Comparison of ENCODE assay signal across 36 mouse cellular contexts in genomic region chr17:71749616-71750168, GRCm38 (mm10). TPM values are rescaled to one million over a fixed set of nuclear protein-coding genes. Genes with fewer than 3 reads are reported as not detected.
DNase-seq lines count a peak whose midpoint lies in the region; ATAC-seq and TF ChIP-seq lines count a peak whose summit lies in the region.
"Had no signal": no experiment of that assay in that cellular context is flagged by ENCODE, and none has a peak within 500 bp of the region (broad histone marks: within the 10 kb centered on the region; RNA-seq: fewer than 3 reads in every experiment).

No protein-coding gene starts in this region.

- H3K4me3 ChIP-seq in hindbrain, embryonic 15.5 days, result no peak overlapping the region
- no peak overlapping the region for H3K4me3 ChIP-seq in hindbrain, postnatal 0 days (ENCODE audit: low read length)
- no peak overlapping the region for H3K4me3 ChIP-seq in midbrain, embryonic 10.5 days
- H3K4me3 ChIP-seq in midbrain, embryonic 15.5 days, result no peak overlapping the region
- H3K4me3 ChIP-seq: embryonic facial prominence, embryonic 13.5 days; heart, embryonic 13.5 days; limb, embryonic 13.5 days; neural tube, embryonic 15.5 days had no signal

- peak; percentile 83 to 85 for DNase-seq in cerebellum, postnatal 14 days
- DNase-seq in cerebellum, adult 9-11 months, result no peak
- DNase-seq in hindbrain, postnatal 0 days (ENCODE audit: low spot score), result no peak
- DNase-seq in midbrain, embryonic 10.5 days (ENCODE audit: low spot score), result no peak
- no peak for DNase-seq in kidney, adult 8-10 months
- DNase-seq: adrenal gland, postnatal 25 days; heart, postnatal 10 days; kidney, postnatal 14 days; layer of hippocampus, adult 9-11 months; lung, adult 2 months; lung, postnatal 10 days; midbrain, embryonic 14.5 days; retina, postnatal 1 day; right cerebral cortex, postnatal 14 days; thymus, postnatal 4 days had no signal

- peak; percentile 24; the same call in 1 of the 2 replicates for ATAC-seq in hindbrain, embryonic 15.5 days (ENCODE audit: low FRiP score, low read depth)
- no peak for ATAC-seq in hindbrain, postnatal 0 days
- ATAC-seq in midbrain, embryonic 15.5 days (replicated peaks), result no peak
- ATAC-seq: CD4-positive, CD25-positive, alpha-beta regulatory T cell, adult 4 months; forebrain, embryonic 16.5 days; intestine, postnatal 0 days had no signal

- no peaks in the 10 kb centered on the region for H3K27me3 ChIP-seq in hindbrain, embryonic 15.5 days
- no peaks in the 10 kb centered on the region for H3K27me3 ChIP-seq in hindbrain, postnatal 0 days (ENCODE audit: insufficient read depth, low read length)
- H3K27me3 ChIP-seq in midbrain, embryonic 10.5 days (ENCODE audit: low read depth, poor library complexity, severe bottlenecking), result no peaks in the 10 kb centered on the region
- no peaks in the 10 kb centered on the region for H3K27me3 ChIP-seq in midbrain, embryonic 15.5 days (replicated peaks)
- H3K27me3 ChIP-seq: heart, embryonic 13.5 days; limb, embryonic 13.5 days; neural tube, embryonic 15.5 days had no signal

- TF ChIP-seq CTCF in hindbrain, postnatal 0 days (IDR thresholded peaks at IDR 0.05; ENCODE audit: low read depth), result no peak

- H3K9me3 ChIP-seq in hindbrain, embryonic 15.5 days, result no peaks in the 10 kb centered on the region
- H3K9me3 ChIP-seq in hindbrain, postnatal 0 days (ENCODE audit: low read length), result no peaks in the 10 kb centered on the region
- H3K9me3 ChIP-seq in midbrain, embryonic 10.5 days (replicated peaks), result no peaks in the 10 kb centered on the region
- H3K9me3 ChIP-seq in midbrain, embryonic 15.5 days, result no peaks in the 10 kb centered on the region
- H3K9me3 ChIP-seq: embryonic facial prominence, embryonic 13.5 days; heart, embryonic 13.5 days; limb, embryonic 13.5 days; neural tube, embryonic 15.5 days had no signal

- no peaks in the 10 kb centered on the region for H3K36me3 ChIP-seq in hindbrain, embryonic 15.5 days
- H3K36me3 ChIP-seq in hindbrain, postnatal 0 days (ENCODE audit: insufficient read depth, low read length), result no peaks in the 10 kb centered on the region
- no peaks in the 10 kb centered on the region for H3K36me3 ChIP-seq in midbrain, embryonic 10.5 days
- no peaks in the 10 kb centered on the region for H3K36me3 ChIP-seq in midbrain, embryonic 15.5 days (replicated peaks)
- H3K36me3 ChIP-seq: embryonic facial prominence, embryonic 13.5 days; heart, embryonic 13.5 days; limb, embryonic 13.5 days; neural tube, embryonic 15.5 days had no signal

- no peak overlapping the region for H3K27ac ChIP-seq in hindbrain, embryonic 15.5 days (replicated peaks)
- H3K27ac ChIP-seq in hindbrain, postnatal 0 days, result no peak overlapping the region
- peak overlapping the region; percentile 6; the same call in 1 of the 2 replicates for H3K27ac ChIP-seq in midbrain, embryonic 10.5 days (replicated peaks)
- no peak overlapping the region for H3K27ac ChIP-seq in midbrain, embryonic 15.5 days
- H3K27ac ChIP-seq: embryonic facial prominence, embryonic 13.5 days; heart, embryonic 13.5 days; limb, embryonic 13.5 days; macrophage; neural tube, embryonic 15.5 days had no signal

- peaks cover 4% of the 10 kb centered on the region; the same call in 1 of the 2 replicates for H3K4me1 ChIP-seq in hindbrain, embryonic 15.5 days (replicated peaks)
- peaks cover 13% of the 10 kb centered on the region; the same call in 1 of the 2 replicates for H3K4me1 ChIP-seq in hindbrain, postnatal 0 days (ENCODE audit: insufficient read depth, low read length)
- H3K4me1 ChIP-seq in midbrain, embryonic 10.5 days, result peaks cover 10% of the 10 kb centered on the region
- no peaks in the 10 kb centered on the region for H3K4me1 ChIP-seq in midbrain, embryonic 15.5 days
- H3K4me1 ChIP-seq: limb, embryonic 13.5 days had no signal

- no peak overlapping the region for H3K9ac ChIP-seq in hindbrain, embryonic 15.5 days
- H3K9ac ChIP-seq in hindbrain, postnatal 0 days (replicated peaks; ENCODE audit: low read length), result no peak overlapping the region
- no peak overlapping the region for H3K9ac ChIP-seq in midbrain, embryonic 15.5 days
- H3K9ac ChIP-seq: embryonic facial prominence, embryonic 13.5 days; heart, embryonic 13.5 days; limb, embryonic 13.5 days; neural tube, embryonic 15.5 days had no signal

- no peak overlapping the region for H3K4me2 ChIP-seq in hindbrain, embryonic 15.5 days
- H3K4me2 ChIP-seq in hindbrain, postnatal 0 days (ENCODE audit: low read depth, low read length), result no peak overlapping the region
- no peak overlapping the region for H3K4me2 ChIP-seq in midbrain, embryonic 15.5 days
- H3K4me2 ChIP-seq: embryonic facial prominence, embryonic 13.5 days; heart, embryonic 13.5 days; limb, embryonic 13.5 days; neural tube, embryonic 15.5 days had no signal

- WGBS in hindbrain, embryonic 15.5 days, result 85% methylated on average over 9 of the region's 9 CpGs
- 80% methylated on average over 9 of the region's 9 CpGs for WGBS in hindbrain, postnatal 0 days
- 84% methylated on average over 9 of the region's 9 CpGs for WGBS in midbrain, embryonic 10.5 days
- WGBS in midbrain, embryonic 15.5 days, result 84% methylated on average over 9 of the region's 9 CpGs

RNA-seq across cellular contexts. Expression of gene Pcare, which starts 3.0 kb away (rescaled TPM):
- polyA plus RNA-seq in hindbrain, embryonic 15.5 days (2015; fragmentation: Nextera tagmentation; extraction: Ambion mirVana), result not detected in 2 replicates
- total RNA-seq in hindbrain, postnatal 0 days (2014; rRNA removed), result not detected in 2 replicates
- polyA plus RNA-seq in hindbrain, postnatal 0 days (2015; fragmentation: Nextera tagmentation; extraction: Ambion mirVana), result not detected in 2 replicates
- not detected in 2 replicates for polyA plus RNA-seq in midbrain, embryonic 10.5 days (2016; fragmentation: Nextera tagmentation; extraction: Ambion mirVana)
- polyA plus RNA-seq in midbrain, embryonic 15.5 days (2015; fragmentation: Nextera tagmentation; extraction: Ambion mirVana), result not detected in 2 replicates
- total RNA-seq: adrenal gland, adult 18-20 months; adrenal gland, postnatal 25 days; common myeloid progenitor, adult 5-6 weeks; gastrocnemius, adult 8-10 months; gastrocnemius, postnatal 4 days; megakaryocyte-erythroid progenitor cell, adult 5-6 weeks had no signal
- polyA plus RNA-seq: CD4-positive, CD25-positive, alpha-beta regulatory T cell, adult 4 months; embryonic facial prominence, embryonic 13.5 days; forebrain, embryonic 11.5 days; forebrain, embryonic 16.5 days; heart, embryonic 13.5 days; hindbrain, embryonic 11.5 days; intestine, postnatal 0 days; kidney, embryonic 14.5 days; limb, embryonic 13.5 days; macrophage; midbrain, embryonic 14.5 days; neural tube, embryonic 15.5 days; small intestine, adult 2 months; stomach, embryonic 14.5 days; thymus, postnatal 0 days had no signal

RNA-seq across cellular contexts. Expression of gene Clip4, which starts 18.6 kb away (rescaled TPM):
- 14.4 and 16.2 TPM in 2 replicates for polyA plus RNA-seq in hindbrain, embryonic 15.5 days (2015; fragmentation: Nextera tagmentation; extraction: Ambion mirVana)
- total RNA-seq in hindbrain, postnatal 0 days (2014; rRNA removed), result 10.1 and 12.5 TPM in 2 replicates
- polyA plus RNA-seq in hindbrain, postnatal 0 days (2015; fragmentation: Nextera tagmentation; extraction: Ambion mirVana), result 15.8 and 18.9 TPM in 2 replicates
- 4.4 and 4.5 TPM in 2 replicates for polyA plus RNA-seq in midbrain, embryonic 10.5 days (2016; fragmentation: Nextera tagmentation; extraction: Ambion mirVana)
- polyA plus RNA-seq in midbrain, embryonic 15.5 days (2015; fragmentation: Nextera tagmentation; extraction: Ambion mirVana), result 12.7 and 13.7 TPM in 2 replicates
- total RNA-seq: common myeloid progenitor, adult 5-6 weeks had no signal
- polyA plus RNA-seq: CD4-positive, CD25-positive, alpha-beta regulatory T cell, adult 4 months; macrophage had no signal

Comparison
In these comparisons a context has a peak if more than half of its experiments do, and no peak if none do; other contexts are left out.
1. DNase-seq: peak in cerebellum, postnatal 14 days (2 of 2); none in cerebellum, adult 9-11 months (single experiment), hindbrain, postnatal 0 days (single experiment), midbrain, embryonic 10.5 days (single experiment) and kidney, adult 8-10 months (0 of 2).